19 mouse cellular contexts compared by ENCODE assay signal in genomic region chr5:103719851-103720250, GRCm38 (mm10). TPM values are rescaled to one million over a fixed set of nuclear protein-coding genes. Genes with fewer than 3 reads are reported as not detected.
DNase-seq lines count a peak whose midpoint lies in the region; ATAC-seq and TF ChIP-seq lines count a peak whose summit lies in the region.
"Had no signal": no experiment of that assay in that cellular context is flagged by ENCODE, and none has a peak within 500 bp of the region (broad histone marks: within the 10 kb centered on the region; RNA-seq: fewer than 3 reads in every experiment).

No protein-coding gene starts in this region.

- H3K27me3 ChIP-seq in MEL (ENCODE audit: control insufficient read depth in 1 of 2, insufficient read depth in 2 of 2, low read length in 2 of 2): no peaks in the 10 kb centered on the region
- H3K27me3 ChIP-seq in cerebellum, adult 2 months (ENCODE audit: control insufficient read depth, insufficient read depth, low read length): no peaks in the 10 kb centered on the region
- H3K27me3 ChIP-seq: embryonic facial prominence, embryonic 15.5 days; midbrain, embryonic 15.5 days had no signal

- peak in 1 of 2 experiments; percentile 61; a peak in 3 of 4 replicates for TF ChIP-seq EP300 in MEL (IDR thresholded peaks at IDR 0.05; ENCODE audit: low read depth in 1 of 2, low read length in 2 of 2)

- H3K36me3 ChIP-seq in MEL (ENCODE audit: control insufficient read depth in 1 of 2, insufficient read depth in 2 of 2, low read length in 2 of 2): peaks cover 0 to 14% of the 10 kb centered on the region in 2 experiments; a peak in 2 of 4 replicates
- H3K36me3 ChIP-seq: embryonic facial prominence, embryonic 15.5 days; midbrain, embryonic 15.5 days had no signal

- H3K9ac ChIP-seq in MEL (ENCODE audit: control insufficient read depth, low read depth, low read length, poor library complexity, severe bottlenecking): no peak overlapping the region
- H3K9ac ChIP-seq: embryonic facial prominence, embryonic 15.5 days; hindbrain, embryonic 14.5 days; midbrain, embryonic 15.5 days had no signal

- no peaks in the 10 kb centered on the region for H3K9me3 ChIP-seq in MEL (replicated peaks; ENCODE audit: insufficient read depth, low read length)
- H3K9me3 ChIP-seq: embryonic facial prominence, embryonic 15.5 days; midbrain, embryonic 15.5 days had no signal

- no peak for TF ChIP-seq RAD21 in MEL (IDR thresholded peaks at IDR 0.05; ENCODE audit: low read depth, low read length)

- H3K4me3 ChIP-seq in MEL (ENCODE audit: control insufficient read depth in 1 of 2, insufficient read depth in 1 of 2, low read depth in 2 of 2, low read length in 2 of 2): no peak overlapping the region
- H3K4me3 ChIP-seq in cerebellum, adult 2 months (replicated peaks; ENCODE audit: insufficient read depth, low read depth, low read length): no peak overlapping the region
- H3K4me3 ChIP-seq: embryonic facial prominence, embryonic 15.5 days; gastrocnemius, adult 2 months; midbrain, embryonic 15.5 days had no signal

- DNase-seq in B cell, adult 2 months: peak; percentile 47 to 53
- peak; percentile 64 for DNase-seq in MEL (ENCODE audit: low read depth, low spot score)
- DNase-seq in thymus, postnatal 36 days: peak; percentile 44 to 59
- no peak for DNase-seq in layer of hippocampus, postnatal 14 days (ENCODE audit: low spot score in 2 of 2)
- DNase-seq in cerebellum, adult 2 months: no peak
- DNase-seq: cerebellum, adult 11 months; gastrocnemius, adult 2 months; heart, adult 18-20 months; kidney, adult 18-20 months; kidney, postnatal 25 days; lung, adult 2 months; lung, postnatal 4 days; right cerebral cortex, postnatal 25 days had no signal

- peak overlapping the region; percentile 39; the same call in 1 of the 2 replicates for H3K27ac ChIP-seq in MEL (ENCODE audit: control insufficient read depth, low read depth, low read length)
- no peak overlapping the region for H3K27ac ChIP-seq in cerebellum, adult 2 months (ENCODE audit: insufficient read depth, low read length)
- H3K27ac ChIP-seq: embryonic facial prominence, embryonic 15.5 days; gastrocnemius, adult 2 months; hindbrain, embryonic 14.5 days; midbrain, embryonic 15.5 days had no signal

- ATAC-seq in megakaryocyte progenitor cell, adult 5-6 weeks (replicated peaks; ENCODE audit: poor library complexity): peak; percentile 54
- ATAC-seq in erythroid progenitor cell, adult 5-6 weeks (replicated peaks; ENCODE audit: low FRiP score, poor library complexity, severe bottlenecking): no peak
- ATAC-seq: forebrain, embryonic 14.5 days; midbrain, embryonic 15.5 days had no signal

- WGBS in cerebellum, adult 2 months: 44% methylated on average over 3 of the region's 3 CpGs

- no peak for TF ChIP-seq POLR2A in MEL (IDR thresholded peaks at IDR 0.05; ENCODE audit: control insufficient read depth in 1 of 2, insufficient read depth in 1 of 2, low read depth in 1 of 2, low read length in 2 of 2, poor library complexity in 1 of 2)
- no peak for TF ChIP-seq POLR2A in cerebellum, adult 2 months (IDR thresholded peaks at IDR 0.05; ENCODE audit: borderline replicate concordance, insufficient read depth, low read length)

- TF ChIP-seq CTCF in MEL (IDR thresholded peaks at IDR 0.05 in 2 of 3, conservative IDR thresholded peaks at IDR 0.05 in 1 of 3; ENCODE audit: control insufficient read depth in 1 of 3, insufficient read depth in 1 of 3, low read depth in 2 of 3, low read length in 3 of 3, poor library complexity in 1 of 3, severe bottlenecking in 1 of 3): no peak
- TF ChIP-seq CTCF in cerebellum, adult 2 months (IDR thresholded peaks at IDR 0.05; ENCODE audit: borderline replicate concordance, insufficient read depth, low read depth, low read length): no peak

- peaks cover 3 to 8% of the 10 kb centered on the region in 2 experiments; a peak in 3 of 4 replicates for H3K4me1 ChIP-seq in MEL (ENCODE audit: control insufficient read depth in 1 of 2, insufficient read depth in 2 of 2, low read length in 2 of 2)
- no peaks in the 10 kb centered on the region for H3K4me1 ChIP-seq in cerebellum, adult 2 months (ENCODE audit: control insufficient read depth, insufficient read depth, low read length)
- H3K4me1 ChIP-seq: embryonic facial prominence, embryonic 15.5 days; midbrain, embryonic 15.5 days had no signal

- no peaks in the 10 kb centered on the region for H3K79me2 ChIP-seq in MEL (ENCODE audit: control insufficient read depth, insufficient read depth, low read length, poor library complexity)

TF ChIP-seq in MEL, 35 proteins besides CTCF, POLR2A, EP300 and RAD21:
- TF ChIP-seq ZNF384 (IDR thresholded peaks at IDR 0.05; ENCODE audit: low read depth, low read length) (peak; percentile 37; the same call in 1 of the 2 replicates), JUND (IDR thresholded peaks at IDR 0.05; ENCODE audit: low read depth, low read length) (peak; percentile 71; the same call in 1 of the 2 replicates), MYB (IDR thresholded peaks at IDR 0.05; ENCODE audit: low read depth, low read length) (no peak), MEF2A (IDR thresholded peaks at IDR 0.05; ENCODE audit: extremely low read depth, insufficient replicate concordance, low read depth, low read length, poor library complexity, severe bottlenecking) (no peak), MYC (IDR thresholded peaks at IDR 0.05; ENCODE audit: low read depth, low read length) (0 out of 2 replicates have a peak, but pooled peaks have one; percentile 18), ETS1 (IDR thresholded peaks at IDR 0.05; ENCODE audit: low read depth, low read length) (peak; percentile 74; the same call in 1 of the 2 replicates), NELFE (IDR thresholded peaks at IDR 0.05; ENCODE audit: low read depth, low read length) (no peak), USF1 (IDR thresholded peaks at IDR 0.05; ENCODE audit: low read depth, low read length) (peak; percentile 61), MAZ (IDR thresholded peaks at IDR 0.05; ENCODE audit: low read depth, low read length) (no peak)

RNA-seq across cellular contexts. Expression of gene Aff1, which starts 27.7 kb away (rescaled TPM):
- 5.4 and 7.8 TPM in 2 replicates for total RNA-seq in MEL (2012; rRNA removed)
- 10 to 100 TPM in 1 of 2 experiments, not detected in 1; 13.4 TPM for polyA plus RNA-seq in MEL (2012; ENCODE audit: insufficient read depth in 1 of 2, insufficient read length in 2 of 2, low read depth in 1 of 2, low replicate concordance in 2 of 2, missing spikeins in 1 of 2)
- 78.6 and 86.8 TPM in 2 replicates for total RNA-seq in megakaryocyte progenitor cell, adult 5-6 weeks (2015)
- 34.1 and 44.3 TPM in 2 replicates for total RNA-seq in megakaryocyte progenitor cell, adult 5-6 weeks (2017)
- total RNA-seq in erythroid progenitor cell, adult 5-6 weeks (2015; ENCODE audit: low replicate concordance): 145 and 147 TPM in 2 replicates
- total RNA-seq in erythroid progenitor cell, adult 5-6 weeks (2017; ENCODE audit: low replicate concordance): 67.4 and 102 TPM in 2 replicates
- total RNA-seq in layer of hippocampus, postnatal 14 days (2021): 10 to 100 TPM; 13.1 to 14.0 TPM
- polyA plus RNA-seq in cerebellum, adult 2 months (2012; rRNA removed): 9.3 TPM in 2 replicates

Comparison
In these comparisons a context has a peak if more than half of its experiments do, and no peak if none do; other contexts are left out.
1. DNase-seq: peak in B cell, adult 2 months (2 of 2), MEL (single experiment) and thymus, postnatal 36 days (2 of 2); none in layer of hippocampus, postnatal 14 days (0 of 2) and cerebellum, adult 2 months (0 of 2).